9 mouse cellular contexts compared by ENCODE assay signal in genomic region chr13:64100186-64100585, GRCm38 (mm10). TPM values are rescaled to one million over a fixed set of nuclear protein-coding genes. Genes with fewer than 3 reads are reported as not detected.
DNase-seq lines count a peak whose midpoint lies in the region; ATAC-seq and TF ChIP-seq lines count a peak whose summit lies in the region.
"Had no signal": no experiment of that assay in that cellular context is flagged by ENCODE, and none has a peak within 500 bp of the region (broad histone marks: within the 10 kb centered on the region; RNA-seq: fewer than 3 reads in every experiment).

No protein-coding gene starts in this region.

- H3K9ac ChIP-seq in midbrain, embryonic 14.5 days (replicated peaks; ENCODE audit: low read length) = no peak overlapping the region
- no peak overlapping the region for H3K9ac ChIP-seq in midbrain, embryonic 15.5 days
- no peak overlapping the region for H3K9ac ChIP-seq in hindbrain, postnatal 0 days (replicated peaks; ENCODE audit: low read length)
- H3K9ac ChIP-seq in liver, embryonic 11.5 days (ENCODE audit: low read depth, low read length) = no peak overlapping the region
- H3K9ac ChIP-seq: heart, embryonic 13.5 days had no signal

- H3K4me1 ChIP-seq in cerebellum, adult 2 months (ENCODE audit: control insufficient read depth, insufficient read depth, low read length) = no peaks in the 10 kb centered on the region; the same call in 1 of the 2 replicates
- H3K4me1 ChIP-seq in midbrain, embryonic 14.5 days (ENCODE audit: control insufficient read depth, insufficient read depth, low read length) = no peaks in the 10 kb centered on the region
- no peaks in the 10 kb centered on the region for H3K4me1 ChIP-seq in midbrain, embryonic 15.5 days
- no peaks in the 10 kb centered on the region for H3K4me1 ChIP-seq in hindbrain, postnatal 0 days (ENCODE audit: insufficient read depth, low read length)
- no peaks in the 10 kb centered on the region for H3K4me1 ChIP-seq in liver, embryonic 11.5 days (replicated peaks; ENCODE audit: control insufficient read depth, insufficient read depth, low read length)
- H3K4me1 ChIP-seq: heart, embryonic 13.5 days had no signal

- peak; percentile 11 to 13 for DNase-seq in cerebellum, adult 2 months
- DNase-seq in cerebellum, adult 11-12 months = no peak
- peak; percentile 81 for DNase-seq in midbrain, embryonic 14.5 days
- peak; percentile 30 for DNase-seq in c-Kit-positive CD71-negative TER-119-negative erythroid progenitor cells, embryonic 14.5 days (ENCODE audit: low read depth)
- DNase-seq in hindbrain, postnatal 0 days (ENCODE audit: low spot score) = peak; percentile 69
- DNase-seq in liver, embryonic 11.5 days (ENCODE audit: low spot score) = no peak
- DNase-seq in retina, postnatal 1 day = peak; percentile 55

- no peaks in the 10 kb centered on the region for H3K36me3 ChIP-seq in midbrain, embryonic 14.5 days (ENCODE audit: control insufficient read depth, insufficient read depth, low read length)
- no peaks in the 10 kb centered on the region for H3K36me3 ChIP-seq in midbrain, embryonic 15.5 days (replicated peaks)
- no peaks in the 10 kb centered on the region for H3K36me3 ChIP-seq in hindbrain, postnatal 0 days (ENCODE audit: insufficient read depth, low read length)
- H3K36me3 ChIP-seq in liver, embryonic 11.5 days (ENCODE audit: control insufficient read depth, insufficient read depth, low read length) = no peaks in the 10 kb centered on the region

- no peaks in the 10 kb centered on the region for H3K9me3 ChIP-seq in midbrain, embryonic 14.5 days (ENCODE audit: control insufficient read depth, low read length)
- H3K9me3 ChIP-seq in midbrain, embryonic 15.5 days = no peaks in the 10 kb centered on the region
- H3K9me3 ChIP-seq in hindbrain, postnatal 0 days (ENCODE audit: low read length) = no peaks in the 10 kb centered on the region
- H3K9me3 ChIP-seq in liver, embryonic 11.5 days (ENCODE audit: control insufficient read depth, low read length) = no peaks in the 10 kb centered on the region
- H3K9me3 ChIP-seq: heart, embryonic 13.5 days had no signal

- H3K27ac ChIP-seq in cerebellum, adult 2 months (ENCODE audit: insufficient read depth, low read length) = no peak overlapping the region
- no peak overlapping the region for H3K27ac ChIP-seq in midbrain, embryonic 14.5 days (replicated peaks; ENCODE audit: low read depth, low read length)
- H3K27ac ChIP-seq in midbrain, embryonic 15.5 days = no peak overlapping the region
- no peak overlapping the region for H3K27ac ChIP-seq in hindbrain, postnatal 0 days
- no peak overlapping the region for H3K27ac ChIP-seq in liver, embryonic 11.5 days (ENCODE audit: low read depth, low read length)
- H3K27ac ChIP-seq: heart, embryonic 13.5 days had no signal

- H3K4me2 ChIP-seq in midbrain, embryonic 14.5 days (ENCODE audit: low read length) = no peak overlapping the region
- H3K4me2 ChIP-seq in midbrain, embryonic 15.5 days = no peak overlapping the region
- H3K4me2 ChIP-seq in hindbrain, postnatal 0 days (ENCODE audit: low read depth, low read length) = no peak overlapping the region
- H3K4me2 ChIP-seq in liver, embryonic 11.5 days = no peak overlapping the region
- H3K4me2 ChIP-seq: heart, embryonic 13.5 days had no signal

- H3K4me3 ChIP-seq in cerebellum, adult 2 months (replicated peaks; ENCODE audit: insufficient read depth, low read depth, low read length) = no peak overlapping the region
- H3K4me3 ChIP-seq in midbrain, embryonic 14.5 days (replicated peaks; ENCODE audit: low read depth, low read length) = no peak overlapping the region
- no peak overlapping the region for H3K4me3 ChIP-seq in midbrain, embryonic 15.5 days
- H3K4me3 ChIP-seq in hindbrain, postnatal 0 days (ENCODE audit: low read length) = no peak overlapping the region
- no peak overlapping the region for H3K4me3 ChIP-seq in liver, embryonic 11.5 days (ENCODE audit: low read depth, low read length)
- H3K4me3 ChIP-seq: heart, embryonic 13.5 days had no signal

- TF ChIP-seq CTCF in cerebellum, adult 2 months (IDR thresholded peaks at IDR 0.05; ENCODE audit: borderline replicate concordance, insufficient read depth, low read depth, low read length) = peak; percentile 33; the same call in 1 of the 2 replicates
- TF ChIP-seq CTCF in hindbrain, postnatal 0 days (IDR thresholded peaks at IDR 0.05; ENCODE audit: low read depth) = peak; percentile 72

- no peaks in the 10 kb centered on the region for H3K27me3 ChIP-seq in cerebellum, adult 2 months (ENCODE audit: control insufficient read depth, insufficient read depth, low read length)
- no peaks in the 10 kb centered on the region for H3K27me3 ChIP-seq in midbrain, embryonic 14.5 days (ENCODE audit: control insufficient read depth, insufficient read depth, low read length)
- no peaks in the 10 kb centered on the region for H3K27me3 ChIP-seq in midbrain, embryonic 15.5 days (replicated peaks)
- no peaks in the 10 kb centered on the region for H3K27me3 ChIP-seq in hindbrain, postnatal 0 days (ENCODE audit: insufficient read depth, low read length)
- H3K27me3 ChIP-seq in liver, embryonic 11.5 days (replicated peaks; ENCODE audit: control insufficient read depth, insufficient read depth, low read length) = no peaks in the 10 kb centered on the region
- H3K27me3 ChIP-seq: heart, embryonic 13.5 days had no signal

- TF ChIP-seq POLR2A in cerebellum, adult 2 months (IDR thresholded peaks at IDR 0.05; ENCODE audit: borderline replicate concordance, insufficient read depth, low read length) = no peak

- 63% methylated on average over 3 of the region's 3 CpGs for WGBS in cerebellum, adult 2 months
- WGBS in midbrain, embryonic 14.5 days = 62% methylated on average over 3 of the region's 3 CpGs
- 71% methylated on average over 3 of the region's 3 CpGs for WGBS in midbrain, embryonic 15.5 days
- 70% methylated on average over 3 of the region's 3 CpGs for WGBS in hindbrain, postnatal 0 days
- WGBS in liver, embryonic 11.5 days = 63% methylated on average over 3 of the region's 3 CpGs

- no peak for ATAC-seq in midbrain, embryonic 14.5 days (ENCODE audit: low FRiP score, low TSS enrichment)
- ATAC-seq in midbrain, embryonic 15.5 days (replicated peaks) = no peak; the same call in 1 of the 2 replicates
- ATAC-seq in hindbrain, postnatal 0 days = peak; percentile 46; the same call in 1 of the 2 replicates
- ATAC-seq in liver, embryonic 11.5 days (replicated peaks; ENCODE audit: low FRiP score) = peak; percentile 58; the same call in 1 of the 2 replicates

RNA-seq across cellular contexts. Expression of gene Hsd17b3, which starts 11.2 kb away (rescaled TPM):
- not detected in 2 replicates for polyA plus RNA-seq in cerebellum, adult 2 months (2012; rRNA removed)
- polyA plus RNA-seq in midbrain, embryonic 14.5 days (2014; fragmentation: Nextera tagmentation; extraction: Ambion mirVana) = not detected in 2 replicates
- not detected in 2 replicates for polyA plus RNA-seq in midbrain, embryonic 15.5 days (2015; fragmentation: Nextera tagmentation; extraction: Ambion mirVana)
- not detected in 2 replicates for total RNA-seq in hindbrain, postnatal 0 days (2014; rRNA removed)
- not detected in 2 replicates for polyA plus RNA-seq in hindbrain, postnatal 0 days (2015; fragmentation: Nextera tagmentation; extraction: Ambion mirVana)
- polyA plus RNA-seq in liver, embryonic 11.5 days (2014; fragmentation: Nextera tagmentation; extraction: Ambion mirVana) = not detected in 2 replicates
- polyA plus RNA-seq: heart, embryonic 13.5 days had no signal

RNA-seq across cellular contexts. Expression of gene Slc35d2, which starts 29.0 kb away (rescaled TPM):
- polyA plus RNA-seq in cerebellum, adult 2 months (2012; rRNA removed) = 0.90 and 0.97 TPM in 2 replicates
- 1.4 and 1.8 TPM in 2 replicates for polyA plus RNA-seq in midbrain, embryonic 14.5 days (2014; fragmentation: Nextera tagmentation; extraction: Ambion mirVana)
- 0.82 and 1.1 TPM in 2 replicates for polyA plus RNA-seq in midbrain, embryonic 15.5 days (2015; fragmentation: Nextera tagmentation; extraction: Ambion mirVana)
- total RNA-seq in hindbrain, postnatal 0 days (2014; rRNA removed) = 0.83 and 0.89 TPM in 2 replicates
- 1.5 and 3.4 TPM in 2 replicates for polyA plus RNA-seq in hindbrain, postnatal 0 days (2015; fragmentation: Nextera tagmentation; extraction: Ambion mirVana)
- polyA plus RNA-seq in liver, embryonic 11.5 days (2014; fragmentation: Nextera tagmentation; extraction: Ambion mirVana) = 4.2 and 5.8 TPM in 2 replicates

RNA-seq across cellular contexts. Expression of gene Zfp367, which starts 52.8 kb away (rescaled TPM):
- 28.9 and 29.9 TPM in 2 replicates for polyA plus RNA-seq in cerebellum, adult 2 months (2012; rRNA removed)
- 4.2 and 7.2 TPM in 2 replicates for polyA plus RNA-seq in midbrain, embryonic 14.5 days (2014; fragmentation: Nextera tagmentation; extraction: Ambion mirVana)
- 4.2 and 4.9 TPM in 2 replicates for polyA plus RNA-seq in midbrain, embryonic 15.5 days (2015; fragmentation: Nextera tagmentation; extraction: Ambion mirVana)
- total RNA-seq in hindbrain, postnatal 0 days (2014; rRNA removed) = 15.3 and 17.0 TPM in 2 replicates
- polyA plus RNA-seq in hindbrain, postnatal 0 days (2015; fragmentation: Nextera tagmentation; extraction: Ambion mirVana) = 6.7 and 6.9 TPM in 2 replicates
- polyA plus RNA-seq in liver, embryonic 11.5 days (2014; fragmentation: Nextera tagmentation; extraction: Ambion mirVana) = 21.2 and 25.1 TPM in 2 replicates

Comparison
In these comparisons a context has a peak if more than half of its experiments do, and no peak if none do; other contexts are left out.
1. DNase-seq: peak in cerebellum, adult 2 months (2 of 2), midbrain, embryonic 14.5 days (single experiment), c-Kit-positive CD71-negative TER-119-negative erythroid progenitor cells, embryonic 14.5 days (single experiment), hindbrain, postnatal 0 days (single experiment) and retina, postnatal 1 day (single experiment); none in cerebellum, adult 11-12 months (single experiment) and liver, embryonic 11.5 days (single experiment).
2. ATAC-seq: peak in hindbrain, postnatal 0 days (single experiment) and liver, embryonic 11.5 days (single experiment); none in midbrain, embryonic 14.5 days (single experiment) and midbrain, embryonic 15.5 days (single experiment).